Mouse (Mus musculus): ENCODE results near the gene Mtmr3.

DNA sequence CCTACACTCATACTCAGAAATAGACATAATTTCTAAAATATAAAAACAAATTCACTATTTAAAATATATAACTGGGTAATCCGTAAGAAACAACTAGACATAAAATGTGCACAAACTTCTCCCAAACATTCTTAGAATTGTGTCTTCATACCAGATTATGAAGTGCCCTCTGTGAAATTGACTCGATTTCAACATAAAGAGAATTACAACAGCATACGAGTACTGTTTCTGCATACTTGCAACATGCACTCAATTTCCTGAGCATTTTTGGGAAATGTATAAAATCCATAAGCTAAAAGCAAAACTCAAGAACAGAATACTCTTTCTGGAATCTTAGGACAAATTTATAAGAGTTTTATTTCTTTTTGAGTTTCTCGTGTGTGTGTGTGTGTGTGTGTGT, 2.9 kb downstream of the Mtmr3 start:
- no peak for TF ChIP-seq CTCF (conservative IDR thresholded peaks at IDR 0.05 in 1 of 2, IDR thresholded peaks at IDR 0.05 in 1 of 2; ENCODE audit: low read depth in 2 of 2, low read length in 2 of 2)
- TF ChIP-seq JUN (IDR thresholded peaks at IDR 0.05; ENCODE audit: insufficient read depth, low read depth, low read length): no peak

Measured in CH12.LX (cell line).